Mouse (Mus musculus): Measurements from ENCODE around the gene Ppp1r7.

- no peak for TF ChIP-seq POLR2A (IDR thresholded peaks at IDR 0.05; ENCODE audit: low read depth, low read length)
- TF ChIP-seq CTCF (IDR thresholded peaks at IDR 0.05; ENCODE audit: extremely low read depth, insufficient read length, insufficient replicate concordance, low read depth, low read length), result no peak
Measured at GRCm38 (mm10) chr1:93377307-93377706, 34.7 kb downstream of the Ppp1r7 start.

All from small intestine, adult 2 months (tissue).